Mouse (Mus musculus) frontal cortex, adult 2 months (tissue): ENCODE measurements at regions not wholly inside any gene's neighbourhood (a gene's known extent, or its start where the extent isn't known, plus 50 kb on each side); places are given as distances from the start of the nearest gene placed in this dataset.

Source experiments
- DNase-seq, 2 experiments: peaks; one replicate each; pipeline ENCODE4 v3.0.0; 2022; ENCODE audit warnings: low spot score in 1 of 2; ENCODE audit errors: extremely low spot score in 1 of 2

DNA sequence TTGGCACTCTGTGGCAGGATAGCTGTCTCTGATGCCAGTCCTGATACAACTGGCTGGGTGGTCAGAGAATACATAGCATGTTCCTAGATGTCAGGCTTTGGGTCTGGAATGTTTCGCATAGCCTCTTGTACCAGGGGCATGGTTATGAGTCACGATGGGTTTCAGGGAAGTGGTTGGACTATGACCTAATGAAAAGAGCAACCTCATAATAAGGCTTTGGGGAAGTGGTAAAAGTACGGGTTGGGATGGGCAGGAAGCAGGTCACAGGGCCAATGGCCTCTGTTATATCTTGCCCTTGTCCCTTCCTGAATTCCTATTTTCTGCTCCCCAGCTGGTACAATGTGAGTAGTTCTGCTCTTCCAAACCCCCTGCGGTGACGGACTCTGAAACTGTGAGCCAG is 59.5 kb upstream of the Pitx1 start:
- DNase-seq, result no peak

DNA sequence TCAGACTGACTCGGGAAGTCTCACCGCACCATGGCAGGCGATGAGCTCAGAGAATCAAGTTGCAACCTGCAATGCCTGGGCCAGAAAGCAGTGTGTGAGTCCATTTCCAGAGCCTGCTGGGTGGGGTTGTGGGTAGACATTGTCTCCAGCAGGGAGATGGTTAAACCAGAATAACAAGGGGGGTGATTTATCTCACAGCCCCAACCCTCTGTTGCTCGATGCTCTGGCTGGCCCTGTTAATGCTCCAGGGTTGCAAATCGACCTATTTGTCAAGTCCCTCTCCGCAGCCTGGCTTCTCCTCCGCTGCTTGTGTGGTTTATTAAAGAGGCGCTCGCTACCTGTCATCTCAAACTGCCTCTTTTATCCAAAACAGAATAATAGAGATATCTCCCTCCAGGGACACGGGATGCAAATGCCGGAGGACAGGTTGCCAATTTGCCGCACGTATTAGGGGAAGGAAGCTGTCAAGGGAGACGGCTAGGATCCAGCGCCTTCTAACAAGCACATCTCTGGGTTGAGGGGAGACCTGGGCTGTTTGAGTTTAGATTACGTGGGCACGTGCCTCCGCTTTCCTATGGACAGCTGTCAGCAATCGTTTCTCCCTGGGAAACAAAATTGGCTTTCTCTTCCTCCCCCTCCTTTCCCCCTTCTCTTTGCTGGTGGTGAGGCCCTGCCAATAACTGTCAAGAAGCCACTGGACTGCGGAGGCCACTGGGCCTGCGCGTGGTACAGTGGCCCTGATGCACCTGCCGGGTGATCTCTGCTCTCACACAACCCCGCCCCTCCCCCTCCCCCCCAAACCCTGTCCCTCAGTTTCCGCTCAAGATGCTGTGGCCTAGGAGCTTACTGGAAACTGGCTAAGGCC is 57.4 kb upstream of the Pitx1 start:
- DNase-seq, result no peak

DNA sequence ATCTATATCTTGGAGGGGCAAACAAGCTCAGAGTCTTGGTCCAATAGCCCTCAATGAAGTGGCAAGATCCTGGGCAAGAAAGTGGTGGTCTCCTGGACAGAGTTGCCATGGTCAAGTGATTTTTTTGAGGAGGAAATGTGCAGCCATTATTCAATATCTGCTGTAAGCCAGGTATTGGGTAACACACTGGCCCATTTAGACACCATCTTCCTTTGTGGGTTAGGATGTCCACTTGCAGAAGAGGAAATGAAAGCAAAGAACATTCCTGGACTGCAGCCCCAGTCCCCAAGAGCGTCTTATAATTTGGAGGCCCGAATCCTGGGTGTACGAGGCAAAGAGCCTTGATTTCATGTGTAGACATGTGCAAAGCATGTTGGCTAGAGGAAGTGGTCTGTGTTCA is 56.3 kb upstream of the Pitx1 start:
- DNase-seq, result no peak

DNA sequence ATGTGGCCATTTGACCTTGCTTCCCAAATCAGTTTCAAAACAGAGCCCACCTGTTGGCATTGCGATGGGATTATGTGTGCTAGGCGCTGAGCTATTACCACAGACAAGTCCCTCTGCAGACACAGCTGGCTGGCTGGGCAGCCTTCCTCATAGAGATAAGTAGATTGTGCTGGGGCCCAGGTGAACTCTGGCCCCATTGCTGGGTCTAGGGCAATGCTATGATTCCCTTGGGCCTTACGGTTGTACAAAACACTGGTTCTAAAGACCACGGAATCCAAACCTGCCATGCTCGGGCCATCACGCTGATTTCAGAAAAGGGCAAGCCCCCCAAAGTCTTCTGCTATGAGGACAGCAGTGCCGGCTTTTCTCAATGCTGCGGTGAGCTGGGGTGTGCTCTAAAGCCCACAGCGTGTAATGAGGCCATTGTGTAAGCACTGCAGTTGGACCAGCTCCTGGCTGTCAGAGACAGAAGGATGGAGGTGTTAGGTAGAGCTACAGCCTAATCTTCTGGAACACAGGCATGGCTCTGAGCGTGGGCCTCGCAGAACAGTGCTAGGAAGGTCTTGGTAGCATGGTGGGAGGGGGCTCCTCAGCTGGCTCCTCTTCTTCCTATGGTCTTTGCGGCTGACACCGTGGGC is 51.2 kb upstream of the Pitx1 start:
- DNase-seq, result no peak
